Mouse (Mus musculus) liver, embryonic 13.5 days (tissue): Measurements from ENCODE around the gene Stard7. TPM values are rescaled to one million over a fixed set of nuclear protein-coding genes. Genes with fewer than 3 reads are reported as not detected.
"Not testable (repeated sequence)": the region's sequence is repeated elsewhere in the genome, so short reads cannot be mapped to it uniquely, and the experiment has no call there.

Source experiments
- ATAC-seq: fragments of 200-750 bp; cut with Nextera tagmentation; 2 replicates; pipeline ENCODE4 v1.8.0; 2017; ENCODE audit warnings: low read depth, mild to moderate bottlenecking, moderate number of reproducible peaks, moderate library complexity
- DNase-seq: peaks from one replicate; pipeline ENCODE4 v3.0.0; 2022
- H3K27ac ChIP-seq: fragments of 300-500 bp; sonication (generic); 2 replicates; pipeline ENCODE4 v1.5.1; 2015; ENCODE audit warnings: moderate library complexity, mild to moderate bottlenecking, inconsistent platforms
- H3K27me3 ChIP-seq: fragments of 300-500 bp; sonication (generic); 2 replicates; pipeline ENCODE4 v1.6.1; 2015; ENCODE audit warnings: mild to moderate bottlenecking, inconsistent platforms
- H3K36me3 ChIP-seq: fragments of 300-500 bp; sonication (generic); 2 replicates; pipeline ENCODE4 v1.6.1; 2015; ENCODE audit warnings: mild to moderate bottlenecking, inconsistent platforms
- H3K4me1 ChIP-seq: fragments of 300-500 bp; sonication (generic); replicated peaks from 2 replicates; pipeline ENCODE4 v1.6.1; 2015; ENCODE audit warnings: inconsistent platforms
- H3K4me2 ChIP-seq: fragments of 300-500 bp; sonication (generic); 2 replicates; pipeline ENCODE4 v1.6.1; 2015; ENCODE audit warnings: inconsistent platforms, mild to moderate bottlenecking, moderate library complexity
- H3K4me3 ChIP-seq: fragments of 300-500 bp; sonication (generic); replicated peaks from 2 replicates; pipeline ENCODE4 v1.5.1; 2015; ENCODE audit warnings: mild to moderate bottlenecking, inconsistent platforms
- H3K9ac ChIP-seq: fragments of 300-500 bp; sonication (generic); 2 replicates; pipeline ENCODE4 v1.6.1; 2015; ENCODE audit warnings: mild to moderate bottlenecking, inconsistent platforms
- H3K9me3 ChIP-seq: fragments of 300-500 bp; sonication (generic); replicated peaks from 2 replicates; pipeline ENCODE4 v1.6.1; 2016; ENCODE audit warnings: inconsistent platforms
- WGBS: fragments of 180-500 bp; shearing (Covaris S2); methylation state at CpG from one replicate; pipeline ENCODE4 v1.1.7; 2015; ENCODE audit not compliant: insufficient replicate concordance; 5-methylcytosine and 5-hydroxymethylcytosine counted together
- polyA plus RNA-seq: library from polyadenylated mRNA; unstranded; fragments of >200 nt; fragmentation: Nextera tagmentation; extraction: Ambion mirVana; gene quantifications from 2 replicates; pipeline ENCODE4 v1.2.1, GENCODE M21; 2015

Gene Stard7
- polyA plus RNA-seq, 1 experiment from 2014 or later: 48.6 TPM

DNA sequence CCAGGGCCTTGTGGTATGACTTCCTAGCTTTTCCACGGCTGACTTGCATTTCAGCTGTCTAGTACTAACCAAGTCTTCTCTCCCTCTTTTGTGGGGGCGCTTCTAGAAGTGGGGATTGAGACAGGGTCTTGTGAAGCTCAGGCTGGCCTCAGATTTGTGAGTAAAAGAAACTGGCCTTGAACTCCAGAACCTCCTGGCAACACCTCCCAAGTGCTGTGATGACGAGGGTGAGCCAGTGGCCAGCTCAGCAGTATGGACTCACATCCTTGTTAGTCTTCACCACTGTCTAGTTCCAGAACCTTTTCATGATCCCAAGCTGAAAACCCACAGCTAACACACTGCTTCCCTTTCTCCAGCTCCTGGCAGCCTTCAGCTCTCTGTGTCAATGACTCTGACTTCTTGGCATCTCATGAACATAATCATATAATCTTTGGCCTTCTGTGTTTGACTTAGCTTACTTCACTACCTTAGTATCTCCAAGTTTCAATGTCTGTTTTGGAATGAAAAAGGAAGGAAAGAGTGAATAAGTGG lies 15.3 kb upstream of the Stard7 start:
- H3K4me2 ChIP-seq: no peak overlapping the region
- H3K27me3 ChIP-seq: no peaks in the 10 kb centered on the region
- peaks cover 25% of the 10 kb centered on the region for H3K4me1 ChIP-seq
- H3K9me3 ChIP-seq: no peaks in the 10 kb centered on the region
- no peak overlapping the region for H3K4me3 ChIP-seq
- DNase-seq (no peak), ATAC-seq (no peak)
- H3K36me3 ChIP-seq: peaks cover 44% of the 10 kb centered on the region
- WGBS: 72% methylated on average over 3 of the region's 3 CpGs
- H3K27ac ChIP-seq: no peak overlapping the region
- H3K9ac ChIP-seq: no peak overlapping the region

- H3K9ac ChIP-seq: no peak overlapping the region
- no peak overlapping the region for H3K27ac ChIP-seq
- DNase-seq: no peak
- ATAC-seq: no peak
- H3K4me3 ChIP-seq: no peak overlapping the region
- peaks cover 19% of the 10 kb centered on the region for H3K4me1 ChIP-seq
- H3K27me3 ChIP-seq: no peaks in the 10 kb centered on the region
- H3K4me2 ChIP-seq: no peak overlapping the region
- H3K9me3 ChIP-seq: no peaks in the 10 kb centered on the region
- whole genome bisulfite sequencing: 78% methylated on average over 6 of the region's 6 CpGs
- H3K36me3 ChIP-seq: peaks cover 45% of the 10 kb centered on the region
Observed at GRCm38 (mm10) chr2:127255294-127255693, 14.7 kb upstream of the Stard7 start.

GRCm38 (mm10) chr2:127259340-127259739 lies 10.7 kb upstream of the Stard7 start:
- DNase-seq (no peak), ATAC-seq (no peak)
- no peak overlapping the region for H3K4me2 ChIP-seq
- H3K4me3 ChIP-seq: no peak overlapping the region
- WGBS: 81% methylated on average over 5 of the region's 5 CpGs
- peaks cover 37% of the 10 kb centered on the region for H3K36me3 ChIP-seq
- no peak overlapping the region for H3K27ac ChIP-seq
- no peaks in the 10 kb centered on the region for H3K27me3 ChIP-seq
- H3K9me3 ChIP-seq: no peaks in the 10 kb centered on the region
- H3K4me1 ChIP-seq: peaks cover 6% of the 10 kb centered on the region
- no peak overlapping the region for H3K9ac ChIP-seq

DNA sequence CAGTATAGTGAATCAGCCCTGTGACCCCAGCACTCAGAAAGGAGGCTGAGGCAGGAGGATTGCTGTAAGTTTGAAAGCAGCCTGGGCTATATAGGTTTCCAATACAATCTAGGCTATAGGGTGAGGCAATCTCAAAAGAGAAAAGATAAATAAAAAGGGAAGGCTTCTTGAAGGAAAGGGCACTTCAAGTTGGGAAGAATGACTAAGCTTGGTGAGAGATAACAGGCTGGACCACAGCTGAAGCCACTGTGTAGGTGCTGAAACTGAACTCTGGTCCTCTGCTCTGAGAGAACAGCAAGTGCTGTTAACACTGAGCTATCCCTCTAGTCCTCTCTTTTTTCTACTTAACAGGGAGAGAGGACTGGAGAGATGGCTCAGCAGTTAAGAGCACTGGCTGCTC lies 7.5 kb upstream of the Stard7 start:
- no peak overlapping the region for H3K4me3 ChIP-seq
- no peaks in the 10 kb centered on the region for H3K9me3 ChIP-seq
- no peak overlapping the region for H3K27ac ChIP-seq
- no peak for ATAC-seq
- no peak overlapping the region for H3K9ac ChIP-seq
- no peak overlapping the region for H3K4me2 ChIP-seq
- no peaks in the 10 kb centered on the region for H3K27me3 ChIP-seq
- no peak for DNase-seq
- peaks cover 8% of the 10 kb centered on the region for H3K4me1 ChIP-seq
- H3K36me3 ChIP-seq: peaks cover 23% of the 10 kb centered on the region

DNA sequence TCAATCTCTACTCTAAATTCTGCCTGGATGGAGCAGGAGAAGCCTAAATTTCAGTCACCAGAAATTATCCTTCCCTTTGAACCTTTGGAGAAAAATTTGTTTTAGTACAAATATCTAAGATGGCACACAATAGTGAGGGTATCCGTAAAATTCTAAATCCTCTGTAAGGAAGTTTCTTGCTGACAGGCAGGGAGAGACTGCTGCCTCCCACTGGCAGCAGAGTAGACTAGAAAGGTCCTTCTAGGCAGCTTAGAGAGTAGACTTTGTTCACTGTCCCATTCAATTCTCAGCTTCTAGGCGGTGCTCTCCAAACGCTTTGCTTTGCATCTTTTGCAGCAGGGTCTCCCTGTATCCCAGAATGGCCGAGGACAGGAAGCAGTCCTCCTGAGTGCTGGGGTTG lies 2.2 kb upstream of the Stard7 start:
- Histone ChIP-seq H3K27me3 (no peaks in the 10 kb centered on the region), H3K4me3 (no peak overlapping the region), H3K27ac (no peak overlapping the region), H3K36me3 (no peaks in the 10 kb centered on the region), H3K4me1 (peaks cover 27% of the 10 kb centered on the region), H3K9ac (no peak overlapping the region), H3K9me3 (no peaks in the 10 kb centered on the region), H3K4me2 (no peak overlapping the region)
- DNase-seq (no peak), ATAC-seq (no peak)
- 63% methylated on average over 4 of the region's 4 CpGs for WGBS

DNA sequence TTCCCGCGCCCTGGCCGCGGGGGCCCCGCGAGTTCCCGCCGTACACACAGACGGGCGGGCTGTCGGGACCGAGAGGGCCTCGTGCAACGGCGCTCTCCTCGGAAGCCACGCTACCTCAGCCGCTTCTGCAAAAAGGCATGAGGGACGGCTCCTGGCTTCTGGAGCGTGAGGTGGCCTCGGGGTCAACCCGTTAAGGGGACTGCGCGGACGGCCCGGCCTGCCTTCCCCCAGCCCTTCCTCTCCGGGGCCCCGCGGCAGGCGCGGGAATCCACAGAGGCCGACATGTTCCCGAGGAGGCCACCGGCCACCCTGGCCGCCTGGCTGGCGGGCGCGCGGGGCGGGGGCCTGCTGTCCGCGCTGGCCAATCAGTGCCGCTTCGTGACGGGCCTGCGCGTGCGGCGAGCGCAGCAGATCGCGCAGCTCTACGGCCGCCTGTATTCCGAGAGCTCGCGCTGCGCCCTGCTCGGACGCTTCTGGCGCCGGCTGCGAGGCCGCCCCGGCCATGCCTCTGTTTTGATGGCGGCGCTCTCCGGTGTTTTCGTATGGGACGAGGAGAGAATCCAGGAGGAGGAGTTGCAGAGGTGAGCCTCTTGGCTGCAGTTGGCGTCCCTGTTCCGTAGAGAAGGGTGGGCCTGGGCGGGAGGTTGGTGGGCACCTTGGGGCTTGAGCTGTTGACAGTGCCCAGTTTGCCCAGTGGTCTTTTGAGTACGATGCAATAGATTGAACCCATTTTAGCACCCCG lies 453 bp downstream of the Stard7 start:
- WGBS: under 1% methylated on average over 73 of the region's 75 CpGs
- H3K9me3 ChIP-seq: no peaks in the 10 kb centered on the region
- peak overlapping the region; percentile 84 for H3K4me2 ChIP-seq
- peaks cover 41% of the 10 kb centered on the region for H3K4me1 ChIP-seq
- peak overlapping the region; percentile 96 for H3K27ac ChIP-seq
- 0 out of 2 replicates have a peak, but pooled peaks cover 6% of the 10 kb centered on the region for H3K36me3 ChIP-seq
- DNase-seq: peak; percentile 83
- H3K9ac ChIP-seq: peak overlapping the region; percentile 97
- ATAC-seq: peak; percentile 89
- peak overlapping the region; percentile 98 for H3K4me3 ChIP-seq
- H3K27me3 ChIP-seq: no peaks in the 10 kb centered on the region

GRCm38 (mm10) chr2:127271042-127271515 lies 1.1 kb downstream of the Stard7 start:
- Histone ChIP-seq H3K27me3 (no peaks in the 10 kb centered on the region), H3K27ac (peak overlapping the region; percentile 96), H3K9me3 (no peaks in the 10 kb centered on the region), H3K4me2 (peak overlapping the region; percentile 84), H3K36me3 (0 out of 2 replicates have a peak, but pooled peaks cover 6% of the 10 kb centered on the region), H3K4me1 (peaks cover 44% of the 10 kb centered on the region), H3K9ac (peak overlapping the region; percentile 97), H3K4me3 (peak overlapping the region; percentile 98)
- DNase-seq (no peak), ATAC-seq (no peak)
- WGBS: 14% methylated on average over 8 of the region's 8 CpGs

- H3K4me1 ChIP-seq: peaks cover 44% of the 10 kb centered on the region
- H3K9me3 ChIP-seq, DNase-seq, ATAC-seq, H3K36me3 ChIP-seq, H3K27ac ChIP-seq, H3K27me3 ChIP-seq: not testable (repeated sequence)
- peak overlapping the region; percentile 98 for H3K4me3 ChIP-seq
- H3K4me2 ChIP-seq: peak overlapping the region; percentile 84
- 76% methylated on average over 4 of the region's 4 CpGs for WGBS
- H3K9ac ChIP-seq: peak overlapping the region; percentile 97
Observed at GRCm38 (mm10) chr2:127272049-127272448, 2.0 kb downstream of the Stard7 start.

DNA sequence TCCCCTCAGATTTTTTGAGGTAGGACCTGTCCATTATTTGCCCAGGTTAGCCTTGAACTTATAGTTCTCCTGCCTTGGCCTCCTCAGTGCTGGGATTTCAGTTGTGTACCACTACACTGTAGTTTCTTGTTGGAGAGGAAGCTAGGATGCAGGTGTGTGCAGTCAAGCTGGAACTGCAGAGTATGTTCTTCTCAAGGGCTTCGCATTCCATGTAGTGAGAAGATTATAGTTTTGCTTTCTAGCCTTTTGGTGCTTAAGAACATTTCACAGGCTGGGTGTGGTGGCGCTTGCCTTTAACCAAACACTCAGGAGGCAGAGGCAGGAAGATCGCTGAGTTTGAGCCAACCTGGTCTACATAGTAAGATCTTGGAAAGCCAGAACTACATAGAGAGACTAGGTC lies 2.8 kb downstream of the Stard7 start:
- Histone ChIP-seq H3K27me3 (no peaks in the 10 kb centered on the region), H3K4me3 (no peak overlapping the region), H3K4me2 (peak overlapping the region; percentile 84), H3K4me1 (peaks cover 44% of the 10 kb centered on the region), H3K9me3 (no peaks in the 10 kb centered on the region), H3K9ac (peak overlapping the region; percentile 39; the same call in 1 of the 2 replicates), H3K36me3 (0 out of 2 replicates have a peak, but pooled peaks cover 6% of the 10 kb centered on the region), H3K27ac (no peak overlapping the region; the same call in 1 of the 2 replicates)
- no peak for DNase-seq
- ATAC-seq: no peak
- 90% methylated on average over 3 of the region's 3 CpGs for WGBS

- DNase-seq (no peak), ATAC-seq (no peak)
Observed at GRCm38 (mm10) chr2:127274590-127274989, 4.6 kb downstream of the Stard7 start.

DNA sequence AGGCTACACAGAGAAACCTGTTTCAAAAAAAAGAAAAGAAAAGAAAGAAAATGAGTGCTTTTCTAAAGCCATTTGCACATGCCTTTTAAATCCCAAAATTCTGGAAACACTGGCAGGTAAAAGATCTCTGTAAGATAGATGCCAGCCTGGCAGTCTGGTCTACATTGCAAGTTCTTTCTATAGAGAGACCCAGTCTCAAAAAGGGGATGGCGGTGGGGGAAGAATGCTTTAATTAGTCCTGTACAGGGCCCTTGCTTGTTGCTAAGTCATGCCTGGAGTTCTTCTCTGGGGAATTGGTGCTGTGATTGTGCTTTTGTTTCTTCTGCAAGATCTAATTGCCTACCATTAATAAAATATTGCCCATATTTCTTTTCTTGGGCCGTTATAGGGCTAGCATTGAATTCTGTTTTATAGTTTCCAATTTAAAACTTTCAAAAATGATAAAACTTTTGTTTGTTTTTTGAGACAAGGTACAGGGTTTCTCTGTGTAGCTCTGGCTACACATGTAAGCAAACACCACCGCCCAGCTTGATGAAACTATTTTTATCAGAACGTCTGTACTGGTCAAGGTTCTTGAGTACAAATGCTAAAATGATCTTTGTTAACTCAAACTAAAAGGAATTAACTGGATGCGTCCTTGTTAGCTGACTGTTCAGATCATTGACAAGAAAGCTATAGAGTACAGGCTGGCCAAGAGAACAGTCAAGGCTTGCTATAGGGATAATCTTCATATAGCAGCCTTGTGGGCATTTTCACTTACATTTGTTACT lies 5.7 kb downstream of the Stard7 start:
- 0 out of 2 replicates have a peak, but pooled peaks cover 6% of the 10 kb centered on the region for H3K36me3 ChIP-seq
- no peak overlapping the region for H3K4me3 ChIP-seq
- H3K4me2 ChIP-seq: no peak overlapping the region
- 74% methylated on average over 5 of the region's 5 CpGs for WGBS
- no peak overlapping the region for H3K9ac ChIP-seq
- no peaks in the 10 kb centered on the region for H3K27me3 ChIP-seq
- ATAC-seq (no peak), DNase-seq (no peak)
- H3K4me1 ChIP-seq: peaks cover 43% of the 10 kb centered on the region
- no peak overlapping the region for H3K27ac ChIP-seq
- H3K9me3 ChIP-seq: no peaks in the 10 kb centered on the region

More at GRCm38 (mm10) chr2:127274590-127274989, 4.6 kb downstream of the Stard7 start:
- no peak overlapping the region for H3K9ac ChIP-seq
- H3K4me2 ChIP-seq: peak overlapping the region; percentile 19; the same call in 1 of the 2 replicates
- 0 out of 2 replicates have a peak, but pooled peaks cover 6% of the 10 kb centered on the region for H3K36me3 ChIP-seq
- peak overlapping the region; percentile 13; the same call in 1 of the 2 replicates for H3K27ac ChIP-seq
- no peaks in the 10 kb centered on the region for H3K9me3 ChIP-seq
- H3K4me3 ChIP-seq: no peak overlapping the region
- peaks cover 42% of the 10 kb centered on the region for H3K4me1 ChIP-seq
- 82% methylated on average over 2 of the region's 2 CpGs for whole genome bisulfite sequencing
- H3K27me3 ChIP-seq: no peaks in the 10 kb centered on the region
